Mouse (Mus musculus): Measurements from ENCODE around the gene Man1a2. TPM values are rescaled to one million over a fixed set of nuclear protein-coding genes. Genes with fewer than 3 reads are reported as not detected.

Man1a2 gene
- total and polyA plus RNA-seq, 2 experiments from 2014 or later: 17.7 to 35.0 TPM

DNA sequence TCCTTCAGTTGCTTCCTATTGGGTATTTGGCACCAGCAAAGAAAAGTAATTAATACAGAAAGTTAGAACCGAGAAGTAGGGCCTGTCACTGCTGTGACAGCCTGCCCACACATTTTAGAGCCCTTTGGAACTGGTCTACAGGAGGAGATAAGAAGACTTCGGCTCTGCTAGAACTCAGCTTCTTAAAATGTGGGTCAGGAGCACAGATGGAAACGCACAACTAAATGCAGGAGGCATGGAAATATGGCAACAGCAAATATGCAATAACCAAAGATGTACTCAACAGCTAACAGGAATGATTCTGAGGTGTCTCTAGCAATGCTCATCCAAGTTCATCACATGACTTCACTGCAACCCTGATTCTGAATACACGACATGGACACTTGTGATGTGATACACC lies 10.2 kb downstream of the Man1a2 start:
- Histone ChIP-seq H3K9ac (replicated peaks; ENCODE audit: low read depth, low read length) (no peak overlapping the region), H3K9me3 (replicated peaks; ENCODE audit: control insufficient read depth, low read length) (0 out of 2 replicates have a peak, but pooled peaks cover 5% of the 10 kb centered on the region), H3K4me1 (ENCODE audit: control insufficient read depth, insufficient read depth) (peaks cover 21% of the 10 kb centered on the region), H3K27ac (ENCODE audit: low read depth) (no peak overlapping the region; the same call in 1 of the 2 replicates), H3K4me2 (ENCODE audit: low read depth, low read length) (no peak overlapping the region), H3K4me3 (ENCODE audit: low read depth, low read length) (no peak overlapping the region), H3K36me3 (replicated peaks; ENCODE audit: control insufficient read depth, insufficient read depth, low read length) (no peaks in the 10 kb centered on the region), H3K27me3 (ENCODE audit: control insufficient read depth, insufficient read depth, low read length) (no peaks in the 10 kb centered on the region)
- no peak for ATAC-seq (ENCODE audit: insufficient read depth, low read depth)
- TF ChIP-seq EP300 (IDR thresholded peaks at IDR 0.05; ENCODE audit: low read depth) (no peak), CTCF (IDR thresholded peaks at IDR 0.05; ENCODE audit: low read depth) (no peak)
- no peak for DNase-seq (ENCODE audit: low spot score)
- 43% methylated on average over 4 of the region's 4 CpGs for WGBS

- Histone ChIP-seq H3K36me3 (replicated peaks; ENCODE audit: control insufficient read depth, insufficient read depth, low read length) (no peaks in the 10 kb centered on the region), H3K27me3 (ENCODE audit: control insufficient read depth, insufficient read depth, low read length) (no peaks in the 10 kb centered on the region), H3K27ac (ENCODE audit: low read depth) (no peak overlapping the region), H3K9me3 (replicated peaks; ENCODE audit: control insufficient read depth, low read length) (no peaks in the 10 kb centered on the region), H3K4me2 (ENCODE audit: low read depth, low read length) (no peak overlapping the region), H3K4me1 (ENCODE audit: control insufficient read depth, insufficient read depth) (peaks cover 6% of the 10 kb centered on the region), H3K9ac (replicated peaks; ENCODE audit: low read depth, low read length) (no peak overlapping the region), H3K4me3 (ENCODE audit: low read depth, low read length) (no peak overlapping the region)
- DNase-seq (ENCODE audit: low spot score) (no peak), ATAC-seq (ENCODE audit: insufficient read depth, low read depth) (no peak)
- WGBS: 77% methylated on average over 2 of the region's 2 CpGs
- TF ChIP-seq CTCF (IDR thresholded peaks at IDR 0.05; ENCODE audit: low read depth) (no peak), EP300 (IDR thresholded peaks at IDR 0.05; ENCODE audit: low read depth) (no peak)
These were observed 14.9 kb downstream of the Man1a2 start for GRCm38 (mm10) chr3:100670412-100670811.

DNA sequence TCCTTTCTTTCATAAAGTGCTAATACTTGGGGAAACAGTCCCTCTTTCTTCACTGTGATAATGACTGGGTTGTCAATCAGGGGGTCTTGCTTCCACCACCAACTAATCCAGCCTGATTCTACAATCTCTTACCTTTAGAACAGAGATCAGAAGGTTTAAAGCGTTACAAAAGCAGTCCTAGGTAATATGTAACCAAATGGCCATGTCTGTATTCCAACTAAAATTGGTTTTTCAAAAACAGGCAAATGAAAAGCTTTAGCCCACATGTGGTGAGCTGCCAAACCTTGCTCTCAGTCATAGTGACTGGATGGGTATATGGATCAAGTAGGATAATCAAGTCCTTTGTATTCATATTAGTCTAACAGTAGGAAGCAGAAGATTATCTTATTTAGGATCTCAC lies 32.0 kb downstream of the Man1a2 start:
- no peak for TF ChIP-seq EP300 (IDR thresholded peaks at IDR 0.05; ENCODE audit: low read depth)
- no peak for TF ChIP-seq CTCF (IDR thresholded peaks at IDR 0.05; ENCODE audit: low read depth)
- DNase-seq (ENCODE audit: low spot score) (no peak), ATAC-seq (ENCODE audit: insufficient read depth, low read depth) (no peak)
- Histone ChIP-seq H3K4me1 (ENCODE audit: control insufficient read depth, insufficient read depth) (no peaks in the 10 kb centered on the region), H3K9ac (replicated peaks; ENCODE audit: low read depth, low read length) (no peak overlapping the region), H3K4me2 (ENCODE audit: low read depth, low read length) (no peak overlapping the region), H3K9me3 (replicated peaks; ENCODE audit: control insufficient read depth, low read length) (no peaks in the 10 kb centered on the region), H3K27ac (ENCODE audit: low read depth) (no peak overlapping the region), H3K27me3 (ENCODE audit: control insufficient read depth, insufficient read depth, low read length) (no peaks in the 10 kb centered on the region), H3K36me3 (replicated peaks; ENCODE audit: control insufficient read depth, insufficient read depth, low read length) (0 out of 2 replicates have a peak, but pooled peaks cover 13% of the 10 kb centered on the region), H3K4me3 (ENCODE audit: low read depth, low read length) (no peak overlapping the region)
- WGBS: 85% methylated on average over 1 of the region's 1 CpGs

- no peak overlapping the region for H3K27ac ChIP-seq (ENCODE audit: low read depth)
- no peak overlapping the region for H3K4me3 ChIP-seq (ENCODE audit: low read depth, low read length)
- ATAC-seq (ENCODE audit: insufficient read depth, low read depth): no peak
- H3K4me1 ChIP-seq (ENCODE audit: control insufficient read depth, insufficient read depth): no peaks in the 10 kb centered on the region
- 94% methylated on average over 8 of the region's 8 CpGs for WGBS
- H3K9ac ChIP-seq (replicated peaks; ENCODE audit: low read depth, low read length): no peak overlapping the region
- no peak for DNase-seq (ENCODE audit: low spot score)
- H3K36me3 ChIP-seq (replicated peaks; ENCODE audit: control insufficient read depth, insufficient read depth, low read length): peaks cover 18% of the 10 kb centered on the region; the same call in 1 of the 2 replicates
- H3K4me2 ChIP-seq (ENCODE audit: low read depth, low read length): no peak overlapping the region
- no peaks in the 10 kb centered on the region for H3K9me3 ChIP-seq (replicated peaks; ENCODE audit: control insufficient read depth, low read length)
- H3K27me3 ChIP-seq (ENCODE audit: control insufficient read depth, insufficient read depth, low read length): no peaks in the 10 kb centered on the region
- TF ChIP-seq CTCF (IDR thresholded peaks at IDR 0.05; ENCODE audit: low read depth) (no peak), EP300 (IDR thresholded peaks at IDR 0.05; ENCODE audit: low read depth) (no peak)
These were observed 43.7 kb downstream of the Man1a2 start for GRCm38 (mm10) chr3:100641581-100641980.

DNA sequence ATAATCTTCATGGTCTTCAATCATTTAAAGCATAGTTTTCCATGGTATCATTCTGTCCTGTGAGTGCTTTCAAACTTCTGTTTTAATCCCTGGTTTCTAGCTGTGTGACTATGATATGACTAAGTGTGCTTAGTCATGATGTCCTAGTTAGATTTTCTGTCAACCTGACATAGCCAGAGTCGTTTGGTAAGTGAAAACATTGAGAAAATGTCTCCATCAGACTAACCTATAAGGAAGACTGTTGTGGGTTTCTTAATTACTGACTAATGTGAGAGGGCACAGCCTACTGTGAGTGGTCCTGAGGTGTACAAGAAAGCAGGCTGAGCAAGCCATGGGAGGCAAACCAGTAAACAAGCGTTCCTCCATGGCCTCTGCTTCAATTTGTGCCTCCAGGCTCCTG lies 49.0 kb downstream of the Man1a2 start:
- H3K27me3 ChIP-seq (ENCODE audit: control insufficient read depth, insufficient read depth, low read length): no peaks in the 10 kb centered on the region
- ATAC-seq (ENCODE audit: insufficient read depth, low read depth): no peak
- no peaks in the 10 kb centered on the region for H3K4me1 ChIP-seq (ENCODE audit: control insufficient read depth, insufficient read depth)
- peaks cover 15% of the 10 kb centered on the region; the same call in 1 of the 2 replicates for H3K36me3 ChIP-seq (replicated peaks; ENCODE audit: control insufficient read depth, insufficient read depth, low read length)
- H3K4me3 ChIP-seq (ENCODE audit: low read depth, low read length): no peak overlapping the region
- no peak for TF ChIP-seq CTCF (IDR thresholded peaks at IDR 0.05; ENCODE audit: low read depth)
- H3K27ac ChIP-seq (ENCODE audit: low read depth): no peak overlapping the region
- no peak overlapping the region for H3K4me2 ChIP-seq (ENCODE audit: low read depth, low read length)
- 78% methylated on average over 2 of the region's 2 CpGs for WGBS
- no peak for DNase-seq (ENCODE audit: low spot score)
- no peak overlapping the region for H3K9ac ChIP-seq (replicated peaks; ENCODE audit: low read depth, low read length)
- H3K9me3 ChIP-seq (replicated peaks; ENCODE audit: control insufficient read depth, low read length): no peaks in the 10 kb centered on the region

- Histone ChIP-seq H3K27ac (ENCODE audit: low read depth) (no peak overlapping the region), H3K27me3 (ENCODE audit: control insufficient read depth, insufficient read depth, low read length) (no peaks in the 10 kb centered on the region), H3K4me2 (ENCODE audit: low read depth, low read length) (no peak overlapping the region), H3K36me3 (replicated peaks; ENCODE audit: control insufficient read depth, insufficient read depth, low read length) (peaks cover 13% of the 10 kb centered on the region; the same call in 1 of the 2 replicates), H3K4me1 (ENCODE audit: control insufficient read depth, insufficient read depth) (no peaks in the 10 kb centered on the region), H3K4me3 (ENCODE audit: low read depth, low read length) (no peak overlapping the region), H3K9ac (replicated peaks; ENCODE audit: low read depth, low read length) (no peak overlapping the region), H3K9me3 (replicated peaks; ENCODE audit: control insufficient read depth, low read length) (no peaks in the 10 kb centered on the region)
- ATAC-seq (ENCODE audit: insufficient read depth, low read depth) (no peak), DNase-seq (ENCODE audit: low spot score) (peak; percentile 7)
- 53% methylated on average over 4 of the region's 4 CpGs for WGBS
- TF ChIP-seq EP300 (IDR thresholded peaks at IDR 0.05; ENCODE audit: low read depth) (no peak), CTCF (IDR thresholded peaks at IDR 0.05; ENCODE audit: low read depth) (no peak)
These were observed 50.5 kb downstream of the Man1a2 start for GRCm38 (mm10) chr3:100634821-100635220.

Measured in heart, postnatal 0 days (tissue).